Mouse (Mus musculus): ENCODE results near the gene Fcgbp.
"Not testable (repeated sequence)": the region's sequence is repeated elsewhere in the genome, so short reads cannot be mapped to it uniquely, and the experiment has no call there.

The Fcgbp gene

DNA sequence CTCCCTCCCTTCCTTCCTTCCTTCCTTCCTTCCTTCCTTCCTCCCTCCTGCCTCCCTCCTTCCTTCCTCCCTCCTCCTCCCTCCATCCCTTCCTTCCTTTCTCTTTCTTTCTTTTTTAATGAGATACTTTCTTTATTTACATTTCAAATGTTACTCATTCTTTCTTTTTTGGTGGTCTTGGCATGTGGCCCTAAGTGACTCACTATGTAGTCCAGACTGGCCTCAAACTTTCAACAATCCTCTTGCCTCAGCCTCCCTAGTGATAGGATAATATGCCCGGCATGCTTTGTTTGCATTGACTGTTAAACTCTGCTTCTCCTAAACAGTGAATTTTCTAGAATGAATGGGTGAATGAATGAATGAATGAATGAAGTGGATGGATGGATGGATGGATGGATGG, 78.8 kb downstream of the Fcgbp start:
- peak; percentile 74 for DNase-seq (ENCODE audit: low read depth)

- DNase-seq (ENCODE audit: low read depth), result peak; percentile 67
These were observed 80.7 kb downstream of the Fcgbp start for GRCm38 (mm10) chr7:28151584-28152221.

GRCm38 (mm10) chr7:28153595-28153994, 82.6 kb downstream of the Fcgbp start:
- DNase-seq (ENCODE audit: low read depth), result not testable (repeated sequence)

GRCm38 (mm10) chr7:28159292-28159691, 88.3 kb downstream of the Fcgbp start:
- peak; percentile 45 for DNase-seq (ENCODE audit: low read depth)

- DNase-seq (ENCODE audit: low read depth), result no peak
These were observed 88.9 kb downstream of the Fcgbp start for GRCm38 (mm10) chr7:28159893-28160292.

DNA sequence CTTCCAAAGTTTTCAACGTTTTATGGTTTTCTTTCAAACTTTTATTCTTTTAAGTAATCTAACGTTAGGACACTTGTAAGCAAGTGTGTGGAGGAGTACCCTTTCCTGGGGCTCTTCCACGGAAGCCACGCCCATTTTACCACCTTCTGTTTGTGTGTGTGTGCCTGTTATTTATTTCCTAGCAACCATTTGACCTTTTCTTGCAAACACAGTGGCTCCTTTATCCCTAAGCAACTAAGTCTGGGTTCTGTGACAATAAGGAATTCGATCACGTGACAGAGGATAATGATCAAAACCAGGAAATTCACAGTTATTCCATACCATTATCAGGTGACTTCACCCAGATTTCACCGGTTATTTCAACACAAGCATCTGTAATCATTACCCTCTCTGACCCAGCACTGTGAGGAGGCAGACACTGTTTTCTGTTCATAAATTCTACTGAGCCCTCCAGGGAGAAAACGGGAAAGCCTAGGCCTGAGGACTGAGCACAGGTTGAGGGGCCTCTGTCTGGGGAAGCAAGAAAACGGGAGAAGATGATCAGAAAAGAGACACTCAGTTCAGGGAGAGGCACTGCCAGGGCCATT, 90.2 kb downstream of the Fcgbp start:
- DNase-seq (ENCODE audit: low read depth), result no peak

GRCm38 (mm10) chr7:28165406-28165805, 94.4 kb downstream of the Fcgbp start:
- peak; percentile 35 for DNase-seq (ENCODE audit: low read depth)

DNA sequence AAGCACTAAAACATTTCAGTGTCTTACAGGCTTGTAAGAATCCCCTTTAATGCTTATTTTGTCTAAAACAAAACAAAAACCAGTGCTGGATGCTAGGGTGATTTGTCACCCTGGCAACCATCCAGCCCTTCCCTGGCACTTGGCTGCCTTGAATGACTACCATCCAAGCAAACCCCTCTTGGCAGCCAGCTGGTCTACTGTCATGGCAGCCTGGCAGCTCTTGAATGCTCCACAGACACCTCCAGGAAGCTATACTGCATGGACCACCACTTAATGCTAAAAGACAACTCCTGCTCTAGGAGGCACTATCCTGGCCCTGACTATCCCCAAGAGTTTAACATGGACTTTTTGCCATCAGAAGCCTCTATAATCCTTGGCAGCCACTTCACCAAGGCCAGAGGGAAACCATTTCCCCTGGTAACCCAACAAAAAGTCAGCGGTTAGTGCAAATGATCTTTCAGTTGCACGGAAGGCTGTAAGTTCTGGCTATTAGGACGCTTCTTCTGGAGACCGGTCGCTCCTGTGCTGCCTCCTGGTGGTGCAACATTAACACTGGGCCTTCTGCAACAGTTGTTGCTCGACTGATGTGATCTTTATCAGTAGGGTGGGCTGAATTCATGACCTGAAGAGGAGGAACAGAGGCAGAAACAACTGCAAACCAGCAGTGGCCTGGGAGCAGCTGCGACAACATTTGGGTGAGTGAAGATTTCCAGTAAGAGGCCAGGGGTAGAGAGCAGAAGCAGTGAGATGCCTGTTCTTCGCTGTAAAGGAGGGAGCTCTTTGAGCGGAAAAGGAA, 97.5 kb downstream of the Fcgbp start:
- DNase-seq (ENCODE audit: low read depth), result peak; percentile 94

DNA sequence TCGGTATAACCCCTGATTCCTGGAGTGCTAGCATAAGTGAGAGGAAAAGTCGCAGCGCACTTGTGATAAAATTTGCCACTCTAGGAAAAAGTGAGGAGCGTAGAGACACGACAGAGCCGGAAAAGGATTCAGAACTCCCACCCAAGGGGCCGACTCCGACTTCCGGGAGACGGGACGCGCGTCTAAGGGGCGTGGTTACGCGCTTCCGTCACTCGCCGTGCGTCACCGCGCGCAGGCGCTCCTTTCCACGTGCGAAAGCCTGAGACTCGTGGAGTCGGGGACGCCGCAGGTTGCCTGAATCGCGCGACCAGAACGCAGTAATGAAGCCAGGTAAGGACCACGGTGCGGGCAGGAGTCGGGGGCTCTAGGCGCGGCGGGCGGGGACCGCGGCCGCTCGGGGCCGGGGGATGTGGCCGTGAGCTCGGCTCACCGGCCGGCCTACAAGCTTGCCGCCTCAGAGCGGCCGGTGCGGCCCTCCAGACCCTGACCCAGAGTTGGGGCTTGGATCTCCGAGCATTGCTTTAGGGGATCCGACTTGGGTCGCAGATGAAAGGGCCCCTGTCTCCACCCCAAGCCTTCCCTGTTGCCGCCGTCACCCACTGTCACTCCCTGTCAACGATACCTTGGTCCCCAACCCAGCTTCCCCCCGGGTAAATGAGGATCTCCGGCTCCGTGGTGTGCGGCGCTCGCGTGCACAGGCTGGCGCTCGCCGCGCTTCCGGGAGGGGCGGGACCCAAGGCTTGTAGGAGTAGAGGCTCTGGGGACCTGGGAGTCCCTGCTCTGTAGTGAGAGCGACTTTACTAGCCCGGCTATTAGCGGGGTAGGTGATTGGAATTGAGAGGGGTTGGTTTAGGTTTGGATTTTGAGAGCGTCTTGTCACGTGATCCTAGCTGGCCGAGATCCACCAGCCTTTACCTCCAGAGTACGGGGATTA, 98.7 kb downstream of the Fcgbp start, which contains the start of gene Fbl:
Gene Fbl (plus strand): TSS at position 222 of the 934 bp plus-strand sequence.
- peak; percentile 97 for DNase-seq (ENCODE audit: low read depth)

Data from NIH3T3 (cell line).